Mouse (Mus musculus): ENCODE data around the gene Asb2.

Asb2 gene

GRCm38 (mm10) chr12:103361539-103362307, 5.9 kb upstream of the Asb2 start:
- in situ Hi-C loops (cut with MseI, MboI), result no loop called here

GRCm38 (mm10) chr12:103360812-103361211, 5.0 kb upstream of the Asb2 start:
- in situ Hi-C loops (cut with MseI, MboI), result no loop called here

GRCm38 (mm10) chr12:103358951-103359801, 3.4 kb upstream of the Asb2 start:
- in situ Hi-C loops (cut with MseI, MboI), result no loop called here

- in situ Hi-C loops (cut with MseI, MboI), result no loop called here
Observed at GRCm38 (mm10) chr12:103358216-103358615, 2.4 kb upstream of the Asb2 start.

GRCm38 (mm10) chr12:103356415-103356748, 581 bp upstream of the Asb2 start:
- in situ Hi-C loops (cut with MseI, MboI), result no loop called here

- in situ Hi-C loops (cut with MseI, MboI), result no loop called here
Observed at GRCm38 (mm10) chr12:103353538-103353937, 2.3 kb downstream of the Asb2 start.

GRCm38 (mm10) chr12:103352735-103353134, 3.1 kb downstream of the Asb2 start:
- in situ Hi-C loops (cut with MseI, MboI), result no loop called here

GRCm38 (mm10) chr12:103348506-103348905, 7.3 kb downstream of the Asb2 start:
- in situ Hi-C loops (cut with MseI, MboI), result no loop called here

- in situ Hi-C loops (cut with MseI, MboI), result no loop called here
Observed at GRCm38 (mm10) chr12:103347406-103347805, 8.4 kb downstream of the Asb2 start.

GRCm38 (mm10) chr12:103346945-103347344, 8.9 kb downstream of the Asb2 start:
- in situ Hi-C loops (cut with MseI, MboI), result no loop called here

GRCm38 (mm10) chr12:103344934-103345333, 10.9 kb downstream of the Asb2 start:
- in situ Hi-C loops (cut with MseI, MboI), result no loop called here

GRCm38 (mm10) chr12:103343456-103343855, 12.3 kb downstream of the Asb2 start:
- in situ Hi-C loops (cut with MseI, MboI), result no loop called here

GRCm38 (mm10) chr12:103341212-103341611, 14.6 kb downstream of the Asb2 start:
- in situ Hi-C loops (cut with MseI, MboI), result no loop called here

GRCm38 (mm10) chr12:103338162-103338798, 17.5 kb downstream of the Asb2 start:
- in situ Hi-C loops (cut with MseI, MboI), result no loop called here

- in situ Hi-C loops (cut with MseI, MboI), result no loop called here
Observed at GRCm38 (mm10) chr12:103336766-103337165, 19.0 kb downstream of the Asb2 start.

GRCm38 (mm10) chr12:103333426-103333825, 22.4 kb downstream of the Asb2 start:
- in situ Hi-C loops (cut with MseI, MboI), result no loop called here

- in situ Hi-C loops (cut with MseI, MboI), result no loop called here
Observed at GRCm38 (mm10) chr12:103332879-103333278, 22.9 kb downstream of the Asb2 start.

- in situ Hi-C loops (cut with MseI, MboI), result no loop called here
Observed at GRCm38 (mm10) chr12:103331491-103331890, 24.3 kb downstream of the Asb2 start.

GRCm38 (mm10) chr12:103328448-103329191, 27.2 kb downstream of the Asb2 start:
- in situ Hi-C loops (cut with MseI, MboI), result no loop called here

GRCm38 (mm10) chr12:103327107-103327506, 28.7 kb downstream of the Asb2 start:
- in situ Hi-C loops (cut with MseI, MboI), result no loop called here

- in situ Hi-C loops (cut with MseI, MboI), result no loop called here
Observed at GRCm38 (mm10) chr12:103326569-103326968, 29.2 kb downstream of the Asb2 start.
